In genomic region chr5:34949769-34950211, GRCm38 (mm10) we compare ENCODE assay signal across 8 mouse cellular contexts. TPM values are rescaled to one million over a fixed set of nuclear protein-coding genes. Genes with fewer than 3 reads are reported as not detected.
DNase-seq lines count a peak whose midpoint lies in the region; ATAC-seq lines count a peak whose summit lies in the region.

No protein-coding gene starts in this region.

- 0 out of 2 replicates have a peak, but pooled peaks cover 10% of the 10 kb centered on the region for H3K4me1 ChIP-seq in intestine, embryonic 15.5 days (replicated peaks)
- H3K4me1 ChIP-seq in neural tube, embryonic 14.5 days (ENCODE audit: control insufficient read depth, insufficient read depth, low read length): peaks cover 27% of the 10 kb centered on the region

- no peaks in the 10 kb centered on the region for H3K36me3 ChIP-seq in intestine, embryonic 15.5 days
- H3K36me3 ChIP-seq in neural tube, embryonic 14.5 days (ENCODE audit: control insufficient read depth, insufficient read depth, low read length): no peaks in the 10 kb centered on the region

- peak overlapping the region; percentile 72 for H3K4me2 ChIP-seq in intestine, embryonic 15.5 days (replicated peaks)
- peak overlapping the region; percentile 80 for H3K4me2 ChIP-seq in neural tube, embryonic 14.5 days (ENCODE audit: low read depth, low read length)

- H3K9ac ChIP-seq in intestine, embryonic 15.5 days: peak overlapping the region; percentile 81
- H3K9ac ChIP-seq in neural tube, embryonic 14.5 days (replicated peaks; ENCODE audit: low read depth, low read length): peak overlapping the region; percentile 96

- WGBS in intestine, embryonic 15.5 days: 3% methylated on average over 12 of the region's 12 CpGs
- 0% methylated on average over 12 of the region's 12 CpGs for WGBS in neural tube, embryonic 14.5 days

- peak overlapping the region; percentile 67 for H3K27ac ChIP-seq in intestine, embryonic 15.5 days
- H3K27ac ChIP-seq in neural tube, embryonic 14.5 days (ENCODE audit: low read depth, low read length): peak overlapping the region; percentile 90

- peak overlapping the region; percentile 69 for H3K4me3 ChIP-seq in intestine, embryonic 15.5 days (replicated peaks)
- H3K4me3 ChIP-seq in neural tube, embryonic 14.5 days (ENCODE audit: low read depth, low read length): peak overlapping the region; percentile 93

- no peak; the same call in none of the 2 replicates for ATAC-seq in intestine, embryonic 15.5 days
- ATAC-seq in neural tube, embryonic 14.5 days (ENCODE audit: low read depth): peak; percentile 54

- H3K27me3 ChIP-seq in intestine, embryonic 15.5 days (replicated peaks): no peaks in the 10 kb centered on the region; the same call in 1 of the 2 replicates
- H3K27me3 ChIP-seq in neural tube, embryonic 14.5 days (ENCODE audit: control insufficient read depth, insufficient read depth, low read length): no peaks in the 10 kb centered on the region

- DNase-seq in embryo, embryonic 10 days (ENCODE audit: low spot score): peak; percentile 56
- no peak for DNase-seq in embryo, embryonic 9.5 days (ENCODE audit: extremely low spot score)
- DNase-seq in thymus, postnatal 0 days (ENCODE audit: low spot score): peak; percentile 30
- no peak for DNase-seq in thymus, postnatal 14 days
- no peak for DNase-seq in layer of hippocampus, adult 11-12 months (ENCODE audit: low spot score)
- no peak for DNase-seq in left cerebral cortex, postnatal 10 days (ENCODE audit: extremely low spot score in 1 of 2, low spot score in 2 of 2)

- intact Hi-C loops in left cerebral cortex, postnatal 10 days (cut with DNase I): no loop called here

- H3K9me3 ChIP-seq in intestine, embryonic 15.5 days: no peaks in the 10 kb centered on the region
- H3K9me3 ChIP-seq in neural tube, embryonic 14.5 days (ENCODE audit: control insufficient read depth, low read length): no peaks in the 10 kb centered on the region

RNA-seq across cellular contexts. Expression of gene Rgs12, which starts 0.5 kb away (rescaled TPM):
- polyA plus RNA-seq in thymus, postnatal 0 days (2015; fragmentation: Nextera tagmentation; extraction: Ambion mirVana): 19.2 and 25.0 TPM in 2 replicates
- polyA plus RNA-seq in intestine, embryonic 15.5 days (2015; fragmentation: Nextera tagmentation; extraction: Ambion mirVana): 16.6 and 17.3 TPM in 2 replicates
- polyA plus RNA-seq in neural tube, embryonic 14.5 days (2014; fragmentation: Nextera tagmentation; extraction: Ambion mirVana): 31.6 and 36.1 TPM in 2 replicates
- 10 to 100 TPM; 58.1 to 65.2 TPM for total RNA-seq in left cerebral cortex, postnatal 10 days (2021)

RNA-seq across cellular contexts. Expression of gene Msantd1, which starts 42.0 kb away (rescaled TPM):
- polyA plus RNA-seq in thymus, postnatal 0 days (2015; fragmentation: Nextera tagmentation; extraction: Ambion mirVana): 0.59 and 0.73 TPM in 2 replicates
- polyA plus RNA-seq in intestine, embryonic 15.5 days (2015; fragmentation: Nextera tagmentation; extraction: Ambion mirVana): 0.55 and 0.64 TPM in 2 replicates
- polyA plus RNA-seq in neural tube, embryonic 14.5 days (2014; fragmentation: Nextera tagmentation; extraction: Ambion mirVana): 2.8 and 3.9 TPM in 2 replicates
- 10 to 100 TPM; 15.6 to 16.6 TPM for total RNA-seq in left cerebral cortex, postnatal 10 days (2021)

Comparison
In these comparisons a context has a peak if more than half of its experiments do, and no peak if none do; other contexts are left out.
1. DNase-seq: peak in embryo, embryonic 10 days (single experiment) and thymus, postnatal 0 days (single experiment); none in embryo, embryonic 9.5 days (single experiment), thymus, postnatal 14 days (single experiment), layer of hippocampus, adult 11-12 months (single experiment) and left cerebral cortex, postnatal 10 days (0 of 2).